Mouse (Mus musculus): ENCODE measurements around the gene Diaph3.

Gene Diaph3

GRCm38 (mm10) chr14:86861277-86861946 is 279.6 kb downstream of the Diaph3 start:
- peak; percentile 2 for DNase-seq (ENCODE audit: low read depth, low spot score)

GRCm38 (mm10) chr14:86847154-86847810 is 293.8 kb downstream of the Diaph3 start:
- no peak for DNase-seq (ENCODE audit: low read depth, low spot score)

- no peak for DNase-seq (ENCODE audit: low read depth, low spot score)
Measured at GRCm38 (mm10) chr14:86844075-86844474, 297.0 kb downstream of the Diaph3 start.

GRCm38 (mm10) chr14:86837642-86838041 is 303.4 kb downstream of the Diaph3 start:
- DNase-seq (ENCODE audit: low read depth, low spot score): no peak

- DNase-seq (ENCODE audit: low read depth, low spot score): no peak
Measured at GRCm38 (mm10) chr14:86834851-86835250, 306.2 kb downstream of the Diaph3 start.

- DNase-seq (ENCODE audit: low read depth, low spot score): no peak
Measured at GRCm38 (mm10) chr14:86834269-86834668, 306.8 kb downstream of the Diaph3 start.

- DNase-seq (ENCODE audit: low read depth, low spot score): no peak
Measured at GRCm38 (mm10) chr14:86833003-86833402, 308.0 kb downstream of the Diaph3 start.

GRCm38 (mm10) chr14:86816246-86816645 is 324.8 kb downstream of the Diaph3 start:
- no peak for DNase-seq (ENCODE audit: low read depth, low spot score)

- DNase-seq (ENCODE audit: low read depth, low spot score): no peak
Measured at GRCm38 (mm10) chr14:86788880-86789641, 352.0 kb downstream of the Diaph3 start.

- DNase-seq (ENCODE audit: low read depth, low spot score): no peak
Measured at GRCm38 (mm10) chr14:86786866-86787265, 354.2 kb downstream of the Diaph3 start.

- peak; percentile 26 for DNase-seq (ENCODE audit: low read depth, low spot score)
Measured at GRCm38 (mm10) chr14:86781553-86782273, 359.3 kb downstream of the Diaph3 start.

- DNase-seq (ENCODE audit: low read depth, low spot score): no peak
Measured at GRCm38 (mm10) chr14:86773311-86773710, 367.7 kb downstream of the Diaph3 start.

GRCm38 (mm10) chr14:86772176-86773150 is 368.6 kb downstream of the Diaph3 start:
- DNase-seq (ENCODE audit: low read depth, low spot score): no peak

GRCm38 (mm10) chr14:86764286-86764685 is 376.7 kb downstream of the Diaph3 start:
- no peak for DNase-seq (ENCODE audit: low read depth, low spot score)

- DNase-seq (ENCODE audit: low read depth, low spot score): no peak
Measured at GRCm38 (mm10) chr14:86757604-86758520, 383.2 kb downstream of the Diaph3 start.

- DNase-seq (ENCODE audit: low read depth, low spot score): no peak
Measured at GRCm38 (mm10) chr14:86757132-86757531, 383.9 kb downstream of the Diaph3 start.

GRCm38 (mm10) chr14:86750351-86750750 is 390.7 kb downstream of the Diaph3 start:
- no peak for DNase-seq (ENCODE audit: low read depth, low spot score)

- DNase-seq (ENCODE audit: low read depth, low spot score): no peak
Measured at GRCm38 (mm10) chr14:86749425-86749824, 391.6 kb downstream of the Diaph3 start.

- peak; percentile 9 for DNase-seq (ENCODE audit: low read depth, low spot score)
Measured at GRCm38 (mm10) chr14:86748876-86749275, 392.2 kb downstream of the Diaph3 start.

- DNase-seq (ENCODE audit: low read depth, low spot score): no peak
Measured at GRCm38 (mm10) chr14:86744523-86744922, 396.5 kb downstream of the Diaph3 start.
